Comparison of ENCODE assay signal across 14 mouse cellular contexts in genomic region chr6:38835217-38835616, GRCm38 (mm10). TPM values are rescaled to one million over a fixed set of nuclear protein-coding genes. Genes with fewer than 3 reads are reported as not detected.
DNase-seq lines count a peak whose midpoint lies in the region; ATAC-seq and TF ChIP-seq lines count a peak whose summit lies in the region.
"Had no signal": no experiment of that assay in that cellular context is flagged by ENCODE, and none has a peak within 500 bp of the region (broad histone marks: within the 10 kb centered on the region; RNA-seq: fewer than 3 reads in every experiment).

No protein-coding gene starts in this region.

- no peak overlapping the region for H3K4me3 ChIP-seq in intestine, embryonic 15.5 days (replicated peaks)
- H3K4me3 ChIP-seq in intestine, postnatal 0 days (ENCODE audit: low read depth, low read length): no peak overlapping the region
- H3K4me3 ChIP-seq in erythroblast, embryonic 14.5 days (replicated peaks): peak overlapping the region; percentile 33
- no peak overlapping the region for H3K4me3 ChIP-seq in midbrain, embryonic 11.5 days (ENCODE audit: low read depth, low read length)
- H3K4me3 ChIP-seq: midbrain, embryonic 15.5 days had no signal

- H3K4me2 ChIP-seq in intestine, embryonic 15.5 days (replicated peaks): no peak overlapping the region
- H3K4me2 ChIP-seq in intestine, postnatal 0 days (replicated peaks; ENCODE audit: low read depth): no peak overlapping the region
- no peak overlapping the region for H3K4me2 ChIP-seq in midbrain, embryonic 11.5 days
- H3K4me2 ChIP-seq: midbrain, embryonic 15.5 days had no signal

- ATAC-seq in intestine, embryonic 15.5 days: peak; percentile 10; the same call in 1 of the 2 replicates
- no peak for ATAC-seq in intestine, postnatal 0 days
- ATAC-seq in megakaryocyte progenitor cell, adult 5-6 weeks (replicated peaks; ENCODE audit: poor library complexity): peak; percentile 94
- ATAC-seq in midbrain, embryonic 11.5 days (ENCODE audit: low FRiP score): no peak
- ATAC-seq: forebrain, embryonic 14.5 days; inflammation-experienced regulatory T-cells, adult 6 months; midbrain, embryonic 15.5 days had no signal

- H3K27ac ChIP-seq in intestine, embryonic 15.5 days: no peak overlapping the region
- H3K27ac ChIP-seq in intestine, postnatal 0 days (ENCODE audit: low read depth, low read length): no peak overlapping the region
- no peak overlapping the region for H3K27ac ChIP-seq in midbrain, embryonic 11.5 days (ENCODE audit: low read depth, low read length)
- H3K27ac ChIP-seq: midbrain, embryonic 15.5 days had no signal

- DNase-seq in MEL-GATA-1-ER (ENCODE audit: extremely low read depth, low read depth): peak; percentile 93
- no peak for DNase-seq in gastrocnemius, postnatal 14 days
- no peak for DNase-seq in midbrain, embryonic 11.5 days (ENCODE audit: low spot score, missing footprints)
- no peak for DNase-seq in Muller cell, postnatal 12 days (ENCODE audit: inconsistent ontology term)
- DNase-seq: adrenal gland, postnatal 10 days; kidney, postnatal 25 days; thymus, postnatal 25 days had no signal

- H3K27me3 ChIP-seq in intestine, embryonic 15.5 days (replicated peaks): no peaks in the 10 kb centered on the region
- no peaks in the 10 kb centered on the region for H3K27me3 ChIP-seq in intestine, postnatal 0 days (replicated peaks; ENCODE audit: control insufficient read depth, insufficient read depth, low read length)
- H3K27me3 ChIP-seq in erythroblast, embryonic 14.5 days (ENCODE audit: control insufficient read depth): no peaks in the 10 kb centered on the region
- H3K27me3 ChIP-seq in midbrain, embryonic 11.5 days (ENCODE audit: control insufficient read depth, insufficient read depth, low read length): no peaks in the 10 kb centered on the region
- H3K27me3 ChIP-seq: midbrain, embryonic 15.5 days had no signal

- TF ChIP-seq CTCF in intestine, postnatal 0 days (IDR thresholded peaks at IDR 0.05; ENCODE audit: low read depth): no peak

- intact Hi-C loops in gastrocnemius, postnatal 14 days (cut with DNase I; ENCODE audit: low total_unique reads): no loop called here

- 49% methylated on average over 1 of the region's 1 CpGs for WGBS in intestine, embryonic 15.5 days
- WGBS in intestine, postnatal 0 days: 34% methylated on average over 1 of the region's 1 CpGs
- WGBS in midbrain, embryonic 11.5 days: 86% methylated on average over 1 of the region's 1 CpGs

- H3K4me1 ChIP-seq in intestine, embryonic 15.5 days (replicated peaks): 0 out of 2 replicates have a peak, but pooled peaks cover 8% of the 10 kb centered on the region
- H3K4me1 ChIP-seq in intestine, postnatal 0 days (replicated peaks; ENCODE audit: control insufficient read depth, insufficient read depth, low read length): no peaks in the 10 kb centered on the region
- H3K4me1 ChIP-seq in erythroblast, embryonic 14.5 days (ENCODE audit: control insufficient read depth): peaks cover 94% of the 10 kb centered on the region
- no peaks in the 10 kb centered on the region for H3K4me1 ChIP-seq in midbrain, embryonic 11.5 days (ENCODE audit: control insufficient read depth, insufficient read depth, low read length)

- no peak overlapping the region for H3K9ac ChIP-seq in intestine, embryonic 15.5 days
- no peak overlapping the region for H3K9ac ChIP-seq in intestine, postnatal 0 days (ENCODE audit: low read depth, low read length)
- no peak overlapping the region for H3K9ac ChIP-seq in midbrain, embryonic 11.5 days (ENCODE audit: low read length)
- H3K9ac ChIP-seq: midbrain, embryonic 15.5 days had no signal

- no peaks in the 10 kb centered on the region for H3K36me3 ChIP-seq in intestine, embryonic 15.5 days
- no peaks in the 10 kb centered on the region for H3K36me3 ChIP-seq in intestine, postnatal 0 days (ENCODE audit: control insufficient read depth, insufficient read depth)
- peaks cover 91% of the 10 kb centered on the region for H3K36me3 ChIP-seq in erythroblast, embryonic 14.5 days (ENCODE audit: control insufficient read depth)
- no peaks in the 10 kb centered on the region for H3K36me3 ChIP-seq in midbrain, embryonic 11.5 days (ENCODE audit: control insufficient read depth, insufficient read depth, low read length)
- H3K36me3 ChIP-seq: midbrain, embryonic 15.5 days had no signal

- no peaks in the 10 kb centered on the region for H3K9me3 ChIP-seq in intestine, embryonic 15.5 days
- H3K9me3 ChIP-seq in intestine, postnatal 0 days (ENCODE audit: control insufficient read depth): no peaks in the 10 kb centered on the region
- H3K9me3 ChIP-seq in erythroblast, embryonic 14.5 days (ENCODE audit: control insufficient read depth, low read length): no peaks in the 10 kb centered on the region
- no peaks in the 10 kb centered on the region for H3K9me3 ChIP-seq in midbrain, embryonic 11.5 days (ENCODE audit: control insufficient read depth, low read length)
- H3K9me3 ChIP-seq: midbrain, embryonic 15.5 days had no signal

RNA-seq across cellular contexts. Expression of gene Tbxas1, which starts 40.0 kb away (rescaled TPM):
- polyA plus RNA-seq in intestine, embryonic 15.5 days (2015; fragmentation: Nextera tagmentation; extraction: Ambion mirVana): 3.4 and 4.0 TPM in 2 replicates
- 2.1 and 2.9 TPM in 2 replicates for polyA plus RNA-seq in intestine, postnatal 0 days (2015; fragmentation: Nextera tagmentation; extraction: Ambion mirVana)
- 0.18 and 0.19 TPM in 2 replicates for polyA plus RNA-seq in erythroblast, embryonic 14.5 days (2012)
- total RNA-seq in megakaryocyte progenitor cell, adult 5-6 weeks (2015): 11.3 and 15.9 TPM in 2 replicates
- 13.1 TPM in 2 replicates for total RNA-seq in megakaryocyte progenitor cell, adult 5-6 weeks (2017)
- total RNA-seq in gastrocnemius, postnatal 14 days (2021): 1 to 10 TPM in 1 of 2 experiments, under 1 TPM in 1; 0.75 to 1.4 TPM
- 1.5 TPM in 2 replicates for polyA plus RNA-seq in midbrain, embryonic 11.5 days (2014; fragmentation: Nextera tagmentation; extraction: Ambion mirVana)

RNA-seq across cellular contexts. Expression of gene Hipk2, which starts 40.7 kb away (rescaled TPM):
- 20.2 and 23.3 TPM in 2 replicates for polyA plus RNA-seq in intestine, embryonic 15.5 days (2015; fragmentation: Nextera tagmentation; extraction: Ambion mirVana)
- 12.0 and 15.4 TPM in 2 replicates for polyA plus RNA-seq in intestine, postnatal 0 days (2015; fragmentation: Nextera tagmentation; extraction: Ambion mirVana)
- 16.6 and 18.6 TPM in 2 replicates for polyA plus RNA-seq in erythroblast, embryonic 14.5 days (2012)
- total RNA-seq in megakaryocyte progenitor cell, adult 5-6 weeks (2015): 58.0 and 60.1 TPM in 2 replicates
- total RNA-seq in megakaryocyte progenitor cell, adult 5-6 weeks (2017): 9.0 and 12.6 TPM in 2 replicates
- 10 to 100 TPM; 45.8 to 49.0 TPM for total RNA-seq in gastrocnemius, postnatal 14 days (2021)
- polyA plus RNA-seq in midbrain, embryonic 11.5 days (2014; fragmentation: Nextera tagmentation; extraction: Ambion mirVana): 25.2 and 25.8 TPM in 2 replicates

Comparison
In these comparisons a context has a peak if more than half of its experiments do, and no peak if none do; other contexts are left out.
1. ATAC-seq: peak in intestine, embryonic 15.5 days (single experiment) and megakaryocyte progenitor cell, adult 5-6 weeks (single experiment); none in intestine, postnatal 0 days (single experiment) and midbrain, embryonic 11.5 days (single experiment).